Mouse (Mus musculus): ENCODE measurements around the gene Mrpl18. TPM values are rescaled to one million over a fixed set of nuclear protein-coding genes. Genes with fewer than 3 reads are reported as not detected.

Mrpl18 gene
- total and polyA plus RNA-seq, 2 experiments from 2014 or later = 45.7 to 104 TPM

DNA sequence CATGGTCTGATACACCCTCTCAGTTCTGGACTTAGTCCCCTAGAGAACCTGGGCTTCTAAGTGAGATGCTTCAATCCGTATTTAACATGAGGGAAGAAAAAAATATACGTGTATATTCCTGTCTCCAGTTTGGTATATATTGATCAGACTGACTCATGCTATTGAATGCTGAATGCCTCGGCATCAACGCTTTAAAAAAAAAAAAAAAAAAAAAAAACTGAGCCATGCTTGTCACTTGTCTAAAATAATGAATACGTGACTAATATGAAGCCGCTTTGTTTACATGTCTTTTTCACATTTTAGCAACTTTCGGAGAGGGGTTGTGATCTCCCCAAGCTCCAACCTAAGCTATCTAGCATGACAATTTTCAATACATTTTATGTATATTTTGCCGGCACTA lies 5.8 kb downstream of the Mrpl18 start:
- H3K9ac ChIP-seq = no peak overlapping the region
- H3K4me3 ChIP-seq (ENCODE audit: low read depth, low read length) = no peak overlapping the region
- DNase-seq (no peak), ATAC-seq (no peak)
- H3K4me1 ChIP-seq (ENCODE audit: insufficient read depth) = no peaks in the 10 kb centered on the region
- no peak overlapping the region for H3K4me2 ChIP-seq (ENCODE audit: low read depth)
- no peaks in the 10 kb centered on the region for H3K27me3 ChIP-seq (ENCODE audit: insufficient read depth, low read length)
- H3K27ac ChIP-seq (ENCODE audit: low read depth, low read length) = no peak overlapping the region
- WGBS = 88% methylated on average over 8 of the region's 8 CpGs
- TF ChIP-seq CTCF (IDR thresholded peaks at IDR 0.05; ENCODE audit: low read depth) = no peak
- H3K36me3 ChIP-seq (ENCODE audit: insufficient read depth) = peaks cover 44% of the 10 kb centered on the region
- no peaks in the 10 kb centered on the region for H3K9me3 ChIP-seq (ENCODE audit: low read length)

DNA sequence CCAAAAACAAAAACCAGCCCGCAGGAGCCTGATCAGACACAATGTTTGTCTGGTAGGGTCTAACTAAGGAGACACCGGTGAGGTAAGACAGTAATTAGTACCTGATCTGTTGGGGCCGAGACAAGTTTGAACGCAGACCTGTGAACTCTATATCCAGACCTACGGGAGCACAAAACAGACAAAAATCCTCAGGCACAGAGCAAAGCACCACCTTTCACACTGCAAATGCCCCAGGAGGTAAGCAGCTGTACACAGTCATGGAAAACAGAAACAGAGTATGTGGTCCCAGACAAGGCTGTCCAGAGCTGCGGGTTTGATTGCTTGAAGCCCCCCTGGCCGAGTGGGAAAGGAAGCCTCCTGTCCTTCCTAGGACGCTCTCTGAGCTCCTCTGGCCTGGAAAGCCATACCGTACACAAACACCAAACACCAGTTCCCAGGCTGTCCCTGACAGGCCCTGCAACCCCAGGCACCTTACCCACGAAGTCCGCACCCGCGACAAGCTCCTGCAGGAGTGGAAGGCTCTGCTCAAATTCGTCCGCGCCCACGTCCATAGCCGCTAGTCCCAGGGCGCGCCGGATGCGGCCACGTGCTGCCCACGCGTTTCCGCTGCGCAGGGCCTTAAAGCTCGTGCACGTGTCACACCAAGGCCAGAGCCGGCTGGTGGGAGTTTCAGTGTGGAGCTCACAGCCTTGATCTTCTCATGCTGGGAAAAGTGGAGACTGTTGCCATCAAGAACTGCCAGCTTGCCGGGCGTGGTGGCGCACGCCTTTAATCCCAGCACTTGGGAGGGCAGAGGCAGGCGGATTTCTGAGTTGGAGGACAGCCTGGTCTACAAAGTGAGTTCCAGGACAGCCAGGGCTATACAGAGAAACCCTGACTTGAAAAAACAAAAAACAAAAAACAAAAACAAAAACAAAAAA lies 6.5 kb downstream of the Mrpl18 start, which contains the start of gene Pnldc1:
Gene Pnldc1, minus strand, starts transcription at position 870 of the 920 bp plus-strand sequence.
- no peaks in the 10 kb centered on the region for H3K9me3 ChIP-seq (ENCODE audit: low read length)
- whole genome bisulfite sequencing = 85% methylated on average over 35 of the region's 35 CpGs

DNA sequence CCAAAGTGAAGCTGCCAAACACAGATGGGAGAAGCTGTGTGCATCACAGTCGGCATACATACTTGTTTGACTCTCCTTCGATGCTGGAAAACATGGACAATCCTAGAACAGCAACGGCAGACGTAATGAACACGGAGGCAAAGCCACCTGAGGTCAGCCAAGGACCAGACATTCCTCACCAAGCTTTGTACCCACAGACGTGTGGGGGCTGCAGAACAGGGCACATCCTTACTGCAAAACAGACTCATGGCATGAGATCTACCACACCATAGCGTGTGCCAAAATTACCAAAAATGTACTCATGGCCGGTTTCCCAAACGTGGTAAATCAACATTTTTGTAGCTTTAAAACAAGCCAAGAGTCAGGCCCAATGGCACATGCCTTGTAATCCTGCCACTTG lies 9.7 kb downstream of the Mrpl18 start:
- ATAC-seq (no peak), DNase-seq (no peak)
- Histone ChIP-seq H3K4me3 (ENCODE audit: low read depth, low read length) (no peak overlapping the region), H3K9me3 (ENCODE audit: low read length) (no peaks in the 10 kb centered on the region), H3K27ac (ENCODE audit: low read depth, low read length) (no peak overlapping the region), H3K9ac (no peak overlapping the region), H3K4me1 (ENCODE audit: insufficient read depth) (no peaks in the 10 kb centered on the region), H3K36me3 (ENCODE audit: insufficient read depth) (peaks cover 28% of the 10 kb centered on the region), H3K27me3 (ENCODE audit: insufficient read depth, low read length) (no peaks in the 10 kb centered on the region), H3K4me2 (ENCODE audit: low read depth) (no peak overlapping the region)
- TF ChIP-seq CTCF (IDR thresholded peaks at IDR 0.05; ENCODE audit: low read depth) = no peak
- 92% methylated on average over 9 of the region's 9 CpGs for whole genome bisulfite sequencing

More for the DNA sequence above, 6.5 kb downstream of the Mrpl18 start, which contains the start of gene Pnldc1:
- ATAC-seq (no peak), DNase-seq (no peak)
- no peak within 1 kb of the TSS for H3K27ac ChIP-seq (ENCODE audit: low read depth, low read length)
- no peak within 1 kb of the TSS for H3K9ac ChIP-seq
- no peak within 1 kb of the TSS for H3K4me2 ChIP-seq (ENCODE audit: low read depth)
- no peak within 1 kb of the TSS for H3K4me3 ChIP-seq (ENCODE audit: low read depth, low read length)
- peaks cover 50% of the 10 kb centered on the region for H3K36me3 ChIP-seq (ENCODE audit: insufficient read depth)
- no peaks in the 10 kb centered on the region for H3K4me1 ChIP-seq (ENCODE audit: insufficient read depth)
- no peak for TF ChIP-seq CTCF (IDR thresholded peaks at IDR 0.05; ENCODE audit: low read depth)
- no peaks in the 10 kb centered on the region for H3K27me3 ChIP-seq (ENCODE audit: insufficient read depth, low read length)

DNA sequence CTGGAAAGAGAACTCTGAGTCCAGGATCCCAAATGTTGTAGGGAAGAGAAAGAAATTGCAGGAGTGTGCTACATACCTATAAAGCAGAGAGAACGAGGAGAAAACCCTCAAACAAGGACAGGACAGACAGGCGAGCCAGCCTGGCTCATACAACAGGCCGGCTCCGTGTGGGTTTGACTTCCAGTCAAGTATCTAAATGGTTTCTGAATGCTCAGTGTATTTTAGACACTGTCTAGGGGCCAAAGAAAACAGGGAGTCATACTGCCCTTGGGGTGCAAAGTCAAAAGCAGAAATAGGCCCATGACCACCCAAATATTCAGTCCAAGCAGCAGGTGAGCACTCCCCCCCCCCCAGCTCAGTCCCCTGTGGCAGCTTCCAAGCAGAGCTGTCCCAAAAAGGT lies 10.3 kb downstream of the Mrpl18 start:
- Histone ChIP-seq H3K4me1 (ENCODE audit: insufficient read depth) (no peaks in the 10 kb centered on the region), H3K27ac (ENCODE audit: low read depth, low read length) (no peak overlapping the region), H3K4me3 (ENCODE audit: low read depth, low read length) (no peak overlapping the region), H3K36me3 (ENCODE audit: insufficient read depth) (peaks cover 24% of the 10 kb centered on the region), H3K9ac (no peak overlapping the region), H3K9me3 (ENCODE audit: low read length) (no peaks in the 10 kb centered on the region), H3K27me3 (ENCODE audit: insufficient read depth, low read length) (no peaks in the 10 kb centered on the region), H3K4me2 (ENCODE audit: low read depth) (no peak overlapping the region)
- no peak for ATAC-seq
- 93% methylated on average over 4 of the region's 4 CpGs for WGBS
- no peak for DNase-seq
- no peak for TF ChIP-seq CTCF (IDR thresholded peaks at IDR 0.05; ENCODE audit: low read depth)

DNA sequence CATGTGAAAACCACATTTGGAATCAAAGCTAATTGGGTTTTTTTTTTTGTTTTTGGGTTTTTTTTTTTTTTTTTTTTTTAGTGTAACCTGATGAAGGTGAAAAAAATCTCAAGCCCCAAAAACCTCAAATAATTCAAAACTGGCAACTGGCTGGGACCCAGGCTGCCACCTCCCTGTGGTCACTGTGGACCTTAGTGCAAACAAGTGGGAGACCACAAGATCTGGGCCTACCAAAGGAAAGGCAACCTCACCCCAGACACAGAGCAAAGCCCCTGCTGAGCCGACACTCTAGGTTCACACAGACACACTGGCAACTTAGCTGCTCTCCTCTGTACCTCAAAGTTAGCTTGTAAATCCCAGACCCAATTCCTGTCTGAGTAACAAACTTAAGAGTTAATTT lies 11.8 kb downstream of the Mrpl18 start:
- Histone ChIP-seq H3K27me3 (ENCODE audit: insufficient read depth, low read length) (no peaks in the 10 kb centered on the region), H3K4me1 (ENCODE audit: insufficient read depth) (no peaks in the 10 kb centered on the region), H3K27ac (ENCODE audit: low read depth, low read length) (no peak overlapping the region), H3K4me3 (ENCODE audit: low read depth, low read length) (no peak overlapping the region), H3K4me2 (ENCODE audit: low read depth) (no peak overlapping the region), H3K36me3 (ENCODE audit: insufficient read depth) (peaks cover 17% of the 10 kb centered on the region), H3K9ac (no peak overlapping the region), H3K9me3 (ENCODE audit: low read length) (no peaks in the 10 kb centered on the region)
- DNase-seq (no peak), ATAC-seq (no peak)
- TF ChIP-seq CTCF (IDR thresholded peaks at IDR 0.05; ENCODE audit: low read depth) = no peak
- WGBS = 57% methylated on average over 1 of the region's 1 CpGs

DNA sequence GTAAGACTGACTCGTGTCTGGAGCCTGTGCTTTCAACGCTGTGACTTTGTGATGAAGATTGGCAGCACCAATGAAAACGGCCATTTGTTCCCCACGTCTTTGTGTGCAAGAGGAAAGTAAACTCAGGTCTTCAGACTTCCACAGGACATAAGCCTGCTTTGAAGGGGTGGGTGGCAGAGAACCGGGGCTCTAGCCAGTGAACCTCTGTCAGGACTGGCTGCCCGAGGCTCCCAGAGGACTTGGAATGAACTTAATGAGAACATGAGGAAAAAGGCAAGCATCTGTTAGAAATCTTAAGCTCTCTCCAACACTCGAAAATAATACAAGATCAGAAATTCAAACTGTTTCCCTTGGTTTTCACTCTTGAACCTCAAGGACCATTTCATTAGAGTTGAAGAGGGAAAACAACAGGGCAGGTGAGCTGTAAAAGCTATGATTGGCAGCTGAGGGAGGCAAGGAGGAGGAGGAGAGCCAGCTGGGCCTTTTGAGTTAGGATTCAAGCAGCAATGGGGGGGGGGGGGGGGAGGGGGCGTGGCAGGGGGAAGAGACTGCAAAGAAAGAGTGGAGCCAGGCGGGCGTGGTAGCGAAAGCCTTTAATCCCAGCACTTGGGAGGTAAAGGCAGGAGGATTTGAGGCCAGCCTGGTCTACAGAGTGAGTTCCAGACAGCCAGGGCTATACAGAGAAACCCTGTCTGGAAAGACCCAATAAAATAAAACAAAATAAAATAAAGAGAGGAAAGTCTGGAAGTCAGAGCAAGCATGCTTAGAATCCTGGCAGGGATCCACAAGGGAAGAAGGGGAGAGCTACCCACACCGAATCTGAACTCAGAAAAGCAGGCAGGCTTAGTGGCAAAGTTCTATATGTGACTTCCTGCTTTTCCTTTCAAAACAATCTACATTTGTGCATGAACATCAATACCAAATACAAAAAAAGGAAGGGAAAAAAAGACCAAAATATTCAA lies 12.5 kb downstream of the Mrpl18 start:
- DNase-seq (peak; percentile 10), ATAC-seq (no peak)
- no peaks in the 10 kb centered on the region for H3K9me3 ChIP-seq (ENCODE audit: low read length)
- no peak for TF ChIP-seq CTCF (IDR thresholded peaks at IDR 0.05; ENCODE audit: low read depth)
- no peaks in the 10 kb centered on the region for H3K4me1 ChIP-seq (ENCODE audit: insufficient read depth)
- H3K4me2 ChIP-seq (ENCODE audit: low read depth) = no peak overlapping the region
- 9% methylated on average over 11 of the region's 12 CpGs for WGBS
- H3K4me3 ChIP-seq (ENCODE audit: low read depth, low read length) = no peak overlapping the region
- H3K36me3 ChIP-seq (ENCODE audit: insufficient read depth) = peaks cover 17% of the 10 kb centered on the region
- H3K27me3 ChIP-seq (ENCODE audit: insufficient read depth, low read length) = no peaks in the 10 kb centered on the region
- peak overlapping the region; percentile 30; the same call in 1 of the 2 replicates for H3K27ac ChIP-seq (ENCODE audit: low read depth, low read length)
- H3K9ac ChIP-seq = no peak overlapping the region

Measured in forebrain, postnatal 0 days (tissue).